Mouse (Mus musculus) fat pad, adult 2 months (tissue): ENCODE measurements at regions not wholly inside any gene's neighbourhood (a gene's known extent, or its start where the extent isn't known, plus 50 kb on each side); places are given as distances from the start of the nearest gene placed in this dataset.
A peak's percentile ranks its signal among the peaks of the same experiment; 100 is the strongest.

Source experiments
- DNase-seq: peaks from one replicate; pipeline ENCODE4 v3.0.0-alpha.2; 2011; ENCODE audit warnings: low read depth, low spot score; ENCODE audit errors: extremely low read depth

GRCm38 (mm10) chr6:51200207-51200606, 232.3 kb upstream of the Nfe2l3 start:
- no peak for DNase-seq

GRCm38 (mm10) chr6:51200837-51201236, 231.6 kb upstream of the Nfe2l3 start:
- DNase-seq, result no peak

GRCm38 (mm10) chr6:51204306-51204705, 228.2 kb upstream of the Nfe2l3 start:
- DNase-seq, result no peak

- no peak for DNase-seq
These were observed 227.1 kb upstream of the Nfe2l3 start for GRCm38 (mm10) chr6:51205411-51205810.

GRCm38 (mm10) chr6:51206712-51207505, 225.6 kb upstream of the Nfe2l3 start:
- no peak for DNase-seq

GRCm38 (mm10) chr6:51207587-51208361, 224.7 kb upstream of the Nfe2l3 start:
- no peak for DNase-seq

- no peak for DNase-seq
These were observed 223.6 kb upstream of the Nfe2l3 start for GRCm38 (mm10) chr6:51208660-51209396.

GRCm38 (mm10) chr6:51211418-51211817, 221.1 kb upstream of the Nfe2l3 start:
- DNase-seq, result no peak

- DNase-seq, result no peak
These were observed 220.3 kb upstream of the Nfe2l3 start for GRCm38 (mm10) chr6:51212216-51212615.

GRCm38 (mm10) chr6:51215371-51215770, 217.1 kb upstream of the Nfe2l3 start:
- DNase-seq, result no peak

GRCm38 (mm10) chr6:51216472-51216871, 216.0 kb upstream of the Nfe2l3 start:
- DNase-seq, result peak; percentile 54

- no peak for DNase-seq
These were observed 212.8 kb upstream of the Nfe2l3 start for GRCm38 (mm10) chr6:51219691-51220090.

- no peak for DNase-seq
These were observed 211.7 kb upstream of the Nfe2l3 start for GRCm38 (mm10) chr6:51220778-51221177.

GRCm38 (mm10) chr6:51236077-51236740, 196.3 kb upstream of the Nfe2l3 start:
- DNase-seq, result no peak

GRCm38 (mm10) chr6:51240039-51240438, 192.4 kb upstream of the Nfe2l3 start:
- no peak for DNase-seq

GRCm38 (mm10) chr6:51250233-51250632, 182.2 kb upstream of the Nfe2l3 start:
- no peak for DNase-seq

GRCm38 (mm10) chr6:51251432-51251831, 181.0 kb upstream of the Nfe2l3 start:
- no peak for DNase-seq

- DNase-seq, result peak; percentile 94
These were observed 179.7 kb upstream of the Nfe2l3 start for GRCm38 (mm10) chr6:51252721-51253120.

- DNase-seq, result no peak
These were observed 175.8 kb upstream of the Nfe2l3 start for GRCm38 (mm10) chr6:51256631-51257030.

GRCm38 (mm10) chr6:51257524-51257923, 174.9 kb upstream of the Nfe2l3 start:
- DNase-seq, result no peak

GRCm38 (mm10) chr6:51258304-51258703, 174.2 kb upstream of the Nfe2l3 start:
- DNase-seq, result no peak
